Mouse (Mus musculus): ENCODE results near the gene Gpr150.

The Gpr150 gene

DNA sequence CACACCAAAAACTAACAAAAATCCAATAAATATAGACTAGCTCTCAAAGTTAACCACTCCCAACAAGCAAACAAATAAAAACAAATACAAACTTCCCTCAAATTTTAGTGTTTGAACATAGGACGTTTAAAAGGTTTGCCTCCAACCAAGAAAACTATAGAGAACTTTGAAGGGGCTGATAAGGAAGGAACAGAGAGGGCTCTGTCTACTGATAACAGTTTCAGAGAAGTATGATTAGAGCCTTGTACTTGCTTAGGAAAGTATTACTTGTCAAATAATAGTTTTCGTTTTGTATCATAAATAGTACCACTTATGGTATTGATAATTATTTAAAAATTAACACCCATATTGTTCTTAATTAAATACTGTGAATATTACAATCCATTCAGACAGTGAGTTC, 42.3 kb downstream of the Gpr150 start:
- DNase-seq (ENCODE audit: low spot score in 2 of 2) = no peak
